8 mouse cellular contexts compared by ENCODE assay signal in the genomic region with DNA sequence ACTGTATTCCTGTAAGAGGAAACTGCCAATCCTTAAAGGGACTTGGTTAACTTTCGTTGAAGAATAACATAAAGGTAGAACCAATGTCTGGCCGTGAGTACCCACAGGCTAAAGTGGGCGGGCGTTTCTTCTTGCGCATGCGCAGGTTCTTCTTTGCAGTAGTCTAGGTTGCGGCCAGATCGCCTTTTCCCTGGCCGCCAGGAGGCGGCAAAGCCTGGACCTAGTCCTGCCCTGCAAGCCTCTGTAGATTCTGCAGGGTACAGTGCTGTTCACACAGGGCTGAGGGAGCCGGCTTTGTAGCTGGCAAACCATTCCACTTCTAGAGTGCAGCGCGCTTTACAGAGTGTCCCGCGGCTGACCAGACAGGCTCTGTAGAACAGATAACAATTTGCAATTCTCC. TPM values are rescaled to one million over a fixed set of nuclear protein-coding genes. Genes with fewer than 3 reads are reported as not detected.
DNase-seq lines count a peak whose midpoint lies in the region; ATAC-seq lines count a peak whose summit lies in the region.

No protein-coding gene starts in this region.

- peak; percentile 95 for ATAC-seq in megakaryocyte progenitor cell, adult 5-6 weeks (replicated peaks; ENCODE audit: poor library complexity)

- intact Hi-C loops in gastrocnemius, postnatal 14 days (cut with DNase I; ENCODE audit: low total_unique reads), result loop anchor here (10.0 kb wide), 1 partner anchor 71 kb away; the partner anchor contains the start of gene Kcnj12

- peak; percentile 73 to 81 for DNase-seq in adrenal gland, adult 18-20 months (ENCODE audit: low spot score in 2 of 2)
- peak; percentile 96 for DNase-seq in embryo, embryonic 10.5 days (ENCODE audit: low spot score)
- peak; percentile 93 for DNase-seq in gastrocnemius, postnatal 14 days
- DNase-seq in induced T-regulatory cell, adult 2 months (ENCODE audit: low read depth), result peak; percentile 79
- DNase-seq in left cerebral cortex, adult 9 months (ENCODE audit: low spot score in 2 of 2), result peak; percentile 66 to 90
- peak; percentile 92 for DNase-seq in right cerebral cortex, postnatal 14 days
- peak; percentile 91 for DNase-seq in urinary bladder, postnatal 14 days (ENCODE audit: low spot score)

RNA-seq across cellular contexts. Expression of gene Map2k3, which starts 22.0 kb away (rescaled TPM):
- 100 to 1,000 TPM in 1 of 2 experiments, 10 to 100 TPM in 1; 71.7 to 116 TPM for total RNA-seq in adrenal gland, adult 18-20 months (2021)
- total RNA-seq in gastrocnemius, postnatal 14 days (2021), result 100 to 1,000 TPM; 144 to 173 TPM
- total RNA-seq in megakaryocyte progenitor cell, adult 5-6 weeks (2015), result 29.9 and 32.7 TPM in 2 replicates
- total RNA-seq in megakaryocyte progenitor cell, adult 5-6 weeks (2017), result 13.5 and 17.5 TPM in 2 replicates

RNA-seq across cellular contexts. Expression of gene Natd1, which starts 39.3 kb away (rescaled TPM):
- total RNA-seq in adrenal gland, adult 18-20 months (2021), result 10 to 100 TPM; 21.6 to 22.9 TPM
- 10 to 100 TPM; 10.6 to 11.9 TPM for total RNA-seq in gastrocnemius, postnatal 14 days (2021)
- total RNA-seq in megakaryocyte progenitor cell, adult 5-6 weeks (2015), result 2.2 and 2.3 TPM in 2 replicates
- 0.67 and 0.98 TPM in 2 replicates for total RNA-seq in megakaryocyte progenitor cell, adult 5-6 weeks (2017)

Comparison
In these comparisons a context has a peak if more than half of its experiments do, and no peak if none do; other contexts are left out.
1. Peak in every context shown above with its lines: DNase-seq and ATAC-seq.